Mouse (Mus musculus): ENCODE data around the gene Foxp2. TPM values are rescaled to one million over a fixed set of nuclear protein-coding genes. Genes with fewer than 3 reads are reported as not detected.

Foxp2 gene
- polyA plus RNA-seq, 1 experiment from 2014 or later = 76.6 TPM

DNA sequence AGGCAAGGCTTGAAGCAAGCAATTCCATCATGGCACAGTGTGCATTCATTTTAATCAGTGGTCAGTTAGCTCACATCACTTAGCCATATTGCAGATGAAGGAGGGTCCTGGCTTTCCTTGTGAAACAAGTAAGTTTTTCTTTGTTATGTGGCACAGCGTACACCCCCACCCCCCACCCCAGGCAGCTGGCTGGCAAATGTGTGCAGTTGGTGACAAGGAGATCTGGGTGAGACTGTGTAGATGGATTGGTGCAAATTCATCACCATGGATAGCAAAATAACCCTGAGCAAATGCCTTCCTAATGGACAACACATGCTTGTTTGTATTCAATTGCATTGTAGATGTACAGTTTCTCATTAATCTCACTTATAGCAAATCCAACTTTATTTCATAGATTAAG, 240.9 kb downstream of the Foxp2 start:
- ATAC-seq (ENCODE audit: insufficient number of reproducible peaks, insufficient read depth, low FRiP score, low read depth) = no peak

DNA sequence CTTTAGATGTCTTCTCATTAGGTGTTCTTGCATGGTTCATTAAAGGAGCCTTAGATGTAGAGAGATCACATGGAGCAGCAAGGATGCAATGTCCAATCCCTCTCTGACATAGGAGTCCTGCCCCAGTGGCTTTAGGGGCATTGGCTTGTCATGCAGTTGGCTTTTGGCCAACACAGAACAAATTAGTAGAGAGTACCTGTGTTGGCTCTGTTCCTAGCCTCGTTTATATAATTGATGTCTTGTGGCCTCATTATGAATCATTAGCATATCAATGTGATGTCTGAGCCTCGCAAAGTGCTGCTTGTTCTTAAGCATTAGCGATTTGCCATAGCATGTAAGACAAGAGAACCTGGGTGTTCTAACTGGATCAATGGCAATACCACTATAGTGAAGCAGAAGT, 250.5 kb downstream of the Foxp2 start:
- no peaks in the 10 kb centered on the region for H3K27me3 ChIP-seq (ENCODE audit: control insufficient read depth, insufficient read depth, low read length)
- no peak overlapping the region for H3K9ac ChIP-seq (replicated peaks; ENCODE audit: low read depth, low read length)
- H3K4me3 ChIP-seq (ENCODE audit: low read depth, low read length) = no peak overlapping the region
- ATAC-seq (ENCODE audit: insufficient number of reproducible peaks, insufficient read depth, low FRiP score, low read depth) = no peak
- no peak overlapping the region for H3K4me2 ChIP-seq (replicated peaks; ENCODE audit: low read depth, low read length)
- no peaks in the 10 kb centered on the region for H3K9me3 ChIP-seq (ENCODE audit: control insufficient read depth, low read depth, low read length)
- WGBS = 78% methylated on average over 3 of the region's 3 CpGs
- no peak overlapping the region for H3K27ac ChIP-seq (ENCODE audit: low read length)
- H3K36me3 ChIP-seq (ENCODE audit: control insufficient read depth, insufficient read depth, low read length) = no peaks in the 10 kb centered on the region
- no peaks in the 10 kb centered on the region for H3K4me1 ChIP-seq (ENCODE audit: control insufficient read depth, insufficient read depth, low read length)

More for the DNA sequence above, 240.9 kb downstream of the Foxp2 start:
- H3K4me1 ChIP-seq (ENCODE audit: control insufficient read depth, insufficient read depth, low read length) = no peaks in the 10 kb centered on the region
- no peak overlapping the region for H3K9ac ChIP-seq (replicated peaks; ENCODE audit: low read depth, low read length)
- no peaks in the 10 kb centered on the region for H3K9me3 ChIP-seq (ENCODE audit: control insufficient read depth, low read depth, low read length)
- H3K36me3 ChIP-seq (ENCODE audit: control insufficient read depth, insufficient read depth, low read length) = no peaks in the 10 kb centered on the region
- 67% methylated on average over 1 of the region's 1 CpGs for WGBS
- no peak overlapping the region for H3K4me3 ChIP-seq (ENCODE audit: low read depth, low read length)
- no peak overlapping the region for H3K4me2 ChIP-seq (replicated peaks; ENCODE audit: low read depth, low read length)
- no peak overlapping the region for H3K27ac ChIP-seq (ENCODE audit: low read length)
- no peaks in the 10 kb centered on the region for H3K27me3 ChIP-seq (ENCODE audit: control insufficient read depth, insufficient read depth, low read length)

DNA sequence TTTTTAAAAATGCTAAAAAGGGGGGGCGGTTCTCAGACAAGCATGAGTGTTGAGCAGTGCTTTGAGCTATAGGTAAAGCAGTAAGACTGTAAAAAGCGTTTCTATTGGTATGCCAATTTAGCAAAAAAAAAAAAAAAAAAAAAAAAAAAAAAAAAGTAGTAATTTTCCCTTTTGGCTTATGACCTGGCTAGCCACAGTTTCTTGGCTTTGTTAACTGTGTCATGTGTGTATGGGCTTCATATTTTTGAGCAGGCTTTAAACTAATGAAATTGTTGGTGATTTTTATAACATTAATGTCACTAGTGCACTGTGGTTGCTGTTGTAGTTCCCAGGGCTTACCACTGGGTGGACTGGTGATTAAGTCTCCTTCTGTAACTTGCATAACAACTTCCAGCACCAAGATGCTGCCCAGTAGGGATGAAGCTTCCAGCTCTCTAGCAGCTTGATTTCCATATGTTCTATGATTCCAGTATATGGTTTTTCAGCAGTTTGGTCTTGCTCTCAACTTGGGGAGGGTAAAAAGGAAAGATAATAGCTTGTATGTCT, 262.4 kb downstream of the Foxp2 start:
- Histone ChIP-seq H3K27me3 (ENCODE audit: control insufficient read depth, insufficient read depth, low read length) (no peaks in the 10 kb centered on the region), H3K9me3 (ENCODE audit: control insufficient read depth, low read depth, low read length) (no peaks in the 10 kb centered on the region), H3K27ac (ENCODE audit: low read length) (no peak overlapping the region), H3K4me2 (replicated peaks; ENCODE audit: low read depth, low read length) (no peak overlapping the region), H3K9ac (replicated peaks; ENCODE audit: low read depth, low read length) (no peak overlapping the region), H3K36me3 (ENCODE audit: control insufficient read depth, insufficient read depth, low read length) (no peaks in the 10 kb centered on the region), H3K4me3 (ENCODE audit: low read depth, low read length) (no peak overlapping the region), H3K4me1 (ENCODE audit: control insufficient read depth, insufficient read depth, low read length) (no peaks in the 10 kb centered on the region)
- 80% methylated on average over 2 of the region's 2 CpGs for WGBS
- no peak for ATAC-seq (ENCODE audit: insufficient number of reproducible peaks, insufficient read depth, low FRiP score, low read depth)

DNA sequence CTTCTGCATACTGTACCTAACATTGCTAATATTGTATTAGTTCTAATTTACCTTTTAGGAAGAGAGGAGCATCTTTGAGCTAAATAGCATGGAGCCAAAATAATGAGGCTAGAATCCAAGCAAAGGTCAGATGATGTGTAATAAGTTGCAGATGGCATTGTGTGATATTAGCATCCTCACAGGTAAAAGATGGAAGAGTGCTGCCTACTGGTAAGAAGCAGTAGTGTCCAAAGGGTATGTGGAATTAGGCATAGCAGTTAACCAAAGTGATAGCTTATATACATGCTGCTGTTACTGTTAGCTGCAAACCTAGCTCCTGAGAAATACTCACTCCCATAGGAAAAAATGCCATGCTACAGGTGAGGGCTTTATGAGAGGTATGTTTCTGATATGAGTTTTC, 275.6 kb downstream of the Foxp2 start:
- Histone ChIP-seq H3K36me3 (ENCODE audit: control insufficient read depth, insufficient read depth, low read length) (no peaks in the 10 kb centered on the region), H3K4me2 (replicated peaks; ENCODE audit: low read depth, low read length) (no peak overlapping the region), H3K9me3 (ENCODE audit: control insufficient read depth, low read depth, low read length) (no peaks in the 10 kb centered on the region), H3K27me3 (ENCODE audit: control insufficient read depth, insufficient read depth, low read length) (no peaks in the 10 kb centered on the region), H3K27ac (ENCODE audit: low read length) (no peak overlapping the region), H3K4me3 (ENCODE audit: low read depth, low read length) (no peak overlapping the region), H3K4me1 (ENCODE audit: control insufficient read depth, insufficient read depth, low read length) (no peaks in the 10 kb centered on the region), H3K9ac (replicated peaks; ENCODE audit: low read depth, low read length) (no peak overlapping the region)
- no peak for ATAC-seq (ENCODE audit: insufficient number of reproducible peaks, insufficient read depth, low FRiP score, low read depth)

DNA sequence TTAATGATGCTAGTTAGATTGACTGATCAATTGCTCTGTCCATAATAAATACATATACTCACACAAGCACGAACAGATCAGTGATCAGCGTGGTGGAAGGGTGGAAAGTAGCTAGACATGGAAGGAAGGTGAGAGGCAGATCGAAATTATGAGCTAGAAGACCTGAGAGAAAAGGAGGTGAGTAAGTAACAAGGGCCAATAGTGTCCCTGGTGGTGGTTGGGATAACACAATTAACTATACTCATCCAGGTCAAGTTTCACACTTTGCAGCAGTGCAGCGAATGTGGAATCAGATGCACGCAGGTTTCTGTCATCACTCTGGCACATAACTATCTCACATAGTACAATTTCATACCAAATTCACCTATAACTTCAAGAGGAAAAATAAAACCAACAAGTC, 291.7 kb downstream of the Foxp2 start:
- H3K36me3 ChIP-seq (ENCODE audit: control insufficient read depth, insufficient read depth, low read length) = no peaks in the 10 kb centered on the region
- H3K9ac ChIP-seq (replicated peaks; ENCODE audit: low read depth, low read length) = no peak overlapping the region
- H3K27ac ChIP-seq (ENCODE audit: low read length) = no peak overlapping the region
- H3K4me2 ChIP-seq (replicated peaks; ENCODE audit: low read depth, low read length) = no peak overlapping the region
- H3K4me1 ChIP-seq (ENCODE audit: control insufficient read depth, insufficient read depth, low read length) = no peaks in the 10 kb centered on the region
- no peaks in the 10 kb centered on the region for H3K27me3 ChIP-seq (ENCODE audit: control insufficient read depth, insufficient read depth, low read length)
- no peaks in the 10 kb centered on the region for H3K9me3 ChIP-seq (ENCODE audit: control insufficient read depth, low read depth, low read length)
- ATAC-seq (ENCODE audit: insufficient number of reproducible peaks, insufficient read depth, low FRiP score, low read depth) = no peak
- whole genome bisulfite sequencing = 77% methylated on average over 5 of the region's 5 CpGs
- H3K4me3 ChIP-seq (ENCODE audit: low read depth, low read length) = no peak overlapping the region

DNA sequence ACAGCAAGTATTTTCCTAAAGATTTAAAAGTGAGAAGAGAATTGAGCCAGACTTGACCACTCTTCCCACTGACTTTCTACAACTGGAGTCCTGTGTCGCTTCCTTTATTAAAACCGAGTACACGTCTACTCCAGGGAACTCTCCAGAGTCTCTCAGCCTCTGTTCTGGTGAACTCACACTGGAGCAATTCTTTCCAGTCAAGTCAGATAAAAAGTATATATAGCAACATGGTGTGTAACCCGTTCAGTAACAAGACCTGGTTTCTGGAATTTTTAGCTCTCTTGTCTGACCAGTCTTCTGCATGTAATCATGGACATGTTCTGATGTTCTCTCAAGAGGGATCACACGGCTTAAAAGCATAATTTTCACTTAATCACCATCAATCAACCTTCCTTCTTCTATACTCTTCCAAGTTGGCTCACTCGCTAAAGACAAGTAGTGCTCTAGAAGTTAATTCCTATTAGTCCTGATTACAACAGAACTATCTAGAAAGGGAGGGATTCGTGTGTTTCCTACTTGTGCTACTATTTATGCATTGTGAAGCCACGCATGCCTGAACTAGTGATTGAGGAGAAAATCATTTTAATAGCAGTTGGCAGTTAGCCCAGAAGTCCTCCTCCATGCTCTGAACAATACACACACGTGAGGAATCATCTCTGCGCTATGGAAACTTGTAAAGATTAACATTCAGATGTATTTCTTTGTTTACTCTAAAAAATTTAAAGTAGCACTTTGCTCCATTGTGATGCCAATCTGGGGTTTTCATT, 341.2 kb downstream of the Foxp2 start:
- no peaks in the 10 kb centered on the region for H3K9me3 ChIP-seq (ENCODE audit: control insufficient read depth, low read depth, low read length)
- no peak overlapping the region for H3K4me3 ChIP-seq (ENCODE audit: low read depth, low read length)
- H3K36me3 ChIP-seq (ENCODE audit: control insufficient read depth, insufficient read depth, low read length) = no peaks in the 10 kb centered on the region
- no peaks in the 10 kb centered on the region for H3K27me3 ChIP-seq (ENCODE audit: control insufficient read depth, insufficient read depth, low read length)
- H3K9ac ChIP-seq (replicated peaks; ENCODE audit: low read depth, low read length) = no peak overlapping the region
- no peak overlapping the region for H3K27ac ChIP-seq (ENCODE audit: low read length)
- H3K4me1 ChIP-seq (ENCODE audit: control insufficient read depth, insufficient read depth, low read length) = no peaks in the 10 kb centered on the region
- ATAC-seq (ENCODE audit: insufficient number of reproducible peaks, insufficient read depth, low FRiP score, low read depth) = no peak
- H3K4me2 ChIP-seq (replicated peaks; ENCODE audit: low read depth, low read length) = no peak overlapping the region
- 48% methylated on average over 10 of the region's 10 CpGs for WGBS

GRCm38 (mm10) chr6:15257393-15257792, 356.2 kb downstream of the Foxp2 start:
- Histone ChIP-seq H3K36me3 (ENCODE audit: control insufficient read depth, insufficient read depth, low read length) (no peaks in the 10 kb centered on the region), H3K27me3 (ENCODE audit: control insufficient read depth, insufficient read depth, low read length) (no peaks in the 10 kb centered on the region), H3K27ac (ENCODE audit: low read length) (no peak overlapping the region), H3K9ac (replicated peaks; ENCODE audit: low read depth, low read length) (no peak overlapping the region), H3K9me3 (ENCODE audit: control insufficient read depth, low read depth, low read length) (no peaks in the 10 kb centered on the region), H3K4me2 (replicated peaks; ENCODE audit: low read depth, low read length) (peak overlapping the region; percentile 27), H3K4me3 (ENCODE audit: low read depth, low read length) (no peak overlapping the region), H3K4me1 (ENCODE audit: control insufficient read depth, insufficient read depth, low read length) (0 out of 2 replicates have a peak, but pooled peaks cover 6% of the 10 kb centered on the region)
- 10% methylated on average over 7 of the region's 7 CpGs for WGBS
- ATAC-seq (ENCODE audit: insufficient number of reproducible peaks, insufficient read depth, low FRiP score, low read depth) = no peak

GRCm38 (mm10) chr6:15257893-15258292, 356.7 kb downstream of the Foxp2 start:
- Histone ChIP-seq H3K9ac (replicated peaks; ENCODE audit: low read depth, low read length) (no peak overlapping the region), H3K4me1 (ENCODE audit: control insufficient read depth, insufficient read depth, low read length) (0 out of 2 replicates have a peak, but pooled peaks cover 6% of the 10 kb centered on the region), H3K36me3 (ENCODE audit: control insufficient read depth, insufficient read depth, low read length) (no peaks in the 10 kb centered on the region), H3K9me3 (ENCODE audit: control insufficient read depth, low read depth, low read length) (no peaks in the 10 kb centered on the region), H3K4me2 (replicated peaks; ENCODE audit: low read depth, low read length) (peak overlapping the region; percentile 27), H3K27me3 (ENCODE audit: control insufficient read depth, insufficient read depth, low read length) (no peaks in the 10 kb centered on the region), H3K27ac (ENCODE audit: low read length) (0 out of 2 replicates have a peak overlapping the region, but pooled peaks have one; percentile 6), H3K4me3 (ENCODE audit: low read depth, low read length) (no peak overlapping the region)
- 19% methylated on average over 6 of the region's 6 CpGs for WGBS
- no peak for ATAC-seq (ENCODE audit: insufficient number of reproducible peaks, insufficient read depth, low FRiP score, low read depth)
